Mouse (Mus musculus): ENCODE results near the gene Grik3. TPM values are rescaled to one million over a fixed set of nuclear protein-coding genes. Genes with fewer than 3 reads are reported as not detected.

Gene Grik3
- polyA plus RNA-seq, 1 experiment: 0.09 TPM

GRCm38 (mm10) chr4:125543171-125543570 lies 52.7 kb downstream of the Grik3 start:
- no peak overlapping the region for H3K4me3 ChIP-seq (ENCODE audit: insufficient read depth, low read depth, low read length)
- no peaks in the 10 kb centered on the region for H3K27me3 ChIP-seq (replicated peaks; ENCODE audit: control insufficient read depth, insufficient read depth, low read length)
- H3K27ac ChIP-seq (ENCODE audit: insufficient read depth, low read depth, low read length): no peak overlapping the region
- no peaks in the 10 kb centered on the region for H3K4me1 ChIP-seq (ENCODE audit: control insufficient read depth, insufficient read depth, low read length)
- no peak for TF ChIP-seq CTCF (conservative IDR thresholded peaks at IDR 0.05; ENCODE audit: insufficient read depth, insufficient read length, low read depth, low read length)
- TF ChIP-seq POLR2A (IDR thresholded peaks at IDR 0.05; ENCODE audit: low read depth, low read length): no peak
- 77% methylated on average over 5 of the region's 5 CpGs for WGBS
- H3K36me3 ChIP-seq (ENCODE audit: control insufficient read depth, insufficient read depth, low read length): no peaks in the 10 kb centered on the region
- no peak for DNase-seq

- no peak overlapping the region for H3K4me3 ChIP-seq (ENCODE audit: insufficient read depth, low read depth, low read length)
- H3K4me1 ChIP-seq (ENCODE audit: control insufficient read depth, insufficient read depth, low read length): no peaks in the 10 kb centered on the region
- no peaks in the 10 kb centered on the region for H3K36me3 ChIP-seq (ENCODE audit: control insufficient read depth, insufficient read depth, low read length)
- no peak for DNase-seq
- no peaks in the 10 kb centered on the region for H3K27me3 ChIP-seq (replicated peaks; ENCODE audit: control insufficient read depth, insufficient read depth, low read length)
- 27% methylated on average over 18 of the region's 18 CpGs for WGBS
- TF ChIP-seq POLR2A (IDR thresholded peaks at IDR 0.05; ENCODE audit: low read depth, low read length): no peak
- no peak for TF ChIP-seq CTCF (conservative IDR thresholded peaks at IDR 0.05; ENCODE audit: insufficient read depth, insufficient read length, low read depth, low read length)
- H3K27ac ChIP-seq (ENCODE audit: insufficient read depth, low read depth, low read length): no peak overlapping the region
These were observed 54.7 kb downstream of the Grik3 start for GRCm38 (mm10) chr4:125544947-125545767.

GRCm38 (mm10) chr4:125545768-125546220 lies 55.3 kb downstream of the Grik3 start:
- peak; percentile 1 for DNase-seq
- Histone ChIP-seq H3K4me1 (ENCODE audit: control insufficient read depth, insufficient read depth, low read length) (no peaks in the 10 kb centered on the region), H3K36me3 (ENCODE audit: control insufficient read depth, insufficient read depth, low read length) (no peaks in the 10 kb centered on the region), H3K27me3 (replicated peaks; ENCODE audit: control insufficient read depth, insufficient read depth, low read length) (no peaks in the 10 kb centered on the region), H3K4me3 (ENCODE audit: insufficient read depth, low read depth, low read length) (no peak overlapping the region), H3K27ac (ENCODE audit: insufficient read depth, low read depth, low read length) (no peak overlapping the region)
- TF ChIP-seq POLR2A (IDR thresholded peaks at IDR 0.05; ENCODE audit: low read depth, low read length): no peak
- no peak for TF ChIP-seq CTCF (conservative IDR thresholded peaks at IDR 0.05; ENCODE audit: insufficient read depth, insufficient read length, low read depth, low read length)
- 39% methylated on average over 7 of the region's 7 CpGs for WGBS

DNA sequence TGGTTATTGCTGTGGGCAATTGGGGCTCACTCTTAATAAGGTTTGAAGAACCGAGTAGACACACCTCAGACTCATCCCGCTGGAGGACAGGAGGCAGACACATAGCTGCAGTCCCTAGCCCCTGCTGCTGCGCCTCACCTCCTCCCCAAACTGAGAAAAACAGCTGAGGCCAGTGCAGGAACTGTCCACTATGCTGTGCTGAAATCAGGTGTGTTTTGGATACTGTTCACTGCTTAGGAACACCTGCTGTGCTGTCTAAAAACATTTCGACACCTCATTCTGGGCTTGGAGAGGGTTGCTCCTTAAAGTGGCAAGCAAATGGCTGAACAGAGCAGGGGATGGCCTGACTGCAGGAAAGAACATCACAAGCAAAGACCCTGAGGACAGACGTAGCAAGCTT lies 57.7 kb downstream of the Grik3 start:
- Histone ChIP-seq H3K36me3 (ENCODE audit: control insufficient read depth, insufficient read depth, low read length) (no peaks in the 10 kb centered on the region), H3K4me1 (ENCODE audit: control insufficient read depth, insufficient read depth, low read length) (no peaks in the 10 kb centered on the region), H3K4me3 (ENCODE audit: insufficient read depth, low read depth, low read length) (no peak overlapping the region), H3K27me3 (replicated peaks; ENCODE audit: control insufficient read depth, insufficient read depth, low read length) (no peaks in the 10 kb centered on the region), H3K27ac (ENCODE audit: insufficient read depth, low read depth, low read length) (no peak overlapping the region)
- DNase-seq: no peak
- WGBS: 37% methylated on average over 5 of the region's 5 CpGs
- TF ChIP-seq POLR2A (IDR thresholded peaks at IDR 0.05; ENCODE audit: low read depth, low read length) (no peak), CTCF (conservative IDR thresholded peaks at IDR 0.05; ENCODE audit: insufficient read depth, insufficient read length, low read depth, low read length) (no peak)

DNA sequence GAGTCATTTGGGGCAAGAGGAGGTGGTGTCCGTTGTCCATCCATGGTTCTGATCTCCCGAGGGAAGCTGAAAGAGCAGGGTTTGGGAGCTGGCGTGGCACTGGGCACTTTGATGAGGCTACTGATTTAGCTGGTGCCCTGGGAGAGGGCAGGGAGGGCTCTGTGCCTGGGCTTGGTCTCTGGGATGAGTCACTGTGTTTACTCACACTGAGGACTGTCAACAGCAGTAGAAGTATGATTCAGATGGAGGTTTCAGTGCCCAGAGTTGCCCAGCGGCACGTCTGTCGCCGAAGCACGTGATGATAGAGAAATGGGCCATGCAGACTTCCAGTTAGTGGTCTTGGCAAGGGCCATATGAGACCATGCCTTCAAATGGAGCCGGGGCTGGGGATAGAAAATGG lies 63.3 kb downstream of the Grik3 start:
- Histone ChIP-seq H3K27ac (ENCODE audit: insufficient read depth, low read depth, low read length) (no peak overlapping the region), H3K4me3 (ENCODE audit: insufficient read depth, low read depth, low read length) (no peak overlapping the region), H3K4me1 (ENCODE audit: control insufficient read depth, insufficient read depth, low read length) (no peaks in the 10 kb centered on the region), H3K36me3 (ENCODE audit: control insufficient read depth, insufficient read depth, low read length) (no peaks in the 10 kb centered on the region), H3K27me3 (replicated peaks; ENCODE audit: control insufficient read depth, insufficient read depth, low read length) (no peaks in the 10 kb centered on the region)
- DNase-seq: no peak
- WGBS: 88% methylated on average over 9 of the region's 9 CpGs
- no peak for TF ChIP-seq POLR2A (IDR thresholded peaks at IDR 0.05; ENCODE audit: low read depth, low read length)
- no peak for TF ChIP-seq CTCF (conservative IDR thresholded peaks at IDR 0.05; ENCODE audit: insufficient read depth, insufficient read length, low read depth, low read length)

DNA sequence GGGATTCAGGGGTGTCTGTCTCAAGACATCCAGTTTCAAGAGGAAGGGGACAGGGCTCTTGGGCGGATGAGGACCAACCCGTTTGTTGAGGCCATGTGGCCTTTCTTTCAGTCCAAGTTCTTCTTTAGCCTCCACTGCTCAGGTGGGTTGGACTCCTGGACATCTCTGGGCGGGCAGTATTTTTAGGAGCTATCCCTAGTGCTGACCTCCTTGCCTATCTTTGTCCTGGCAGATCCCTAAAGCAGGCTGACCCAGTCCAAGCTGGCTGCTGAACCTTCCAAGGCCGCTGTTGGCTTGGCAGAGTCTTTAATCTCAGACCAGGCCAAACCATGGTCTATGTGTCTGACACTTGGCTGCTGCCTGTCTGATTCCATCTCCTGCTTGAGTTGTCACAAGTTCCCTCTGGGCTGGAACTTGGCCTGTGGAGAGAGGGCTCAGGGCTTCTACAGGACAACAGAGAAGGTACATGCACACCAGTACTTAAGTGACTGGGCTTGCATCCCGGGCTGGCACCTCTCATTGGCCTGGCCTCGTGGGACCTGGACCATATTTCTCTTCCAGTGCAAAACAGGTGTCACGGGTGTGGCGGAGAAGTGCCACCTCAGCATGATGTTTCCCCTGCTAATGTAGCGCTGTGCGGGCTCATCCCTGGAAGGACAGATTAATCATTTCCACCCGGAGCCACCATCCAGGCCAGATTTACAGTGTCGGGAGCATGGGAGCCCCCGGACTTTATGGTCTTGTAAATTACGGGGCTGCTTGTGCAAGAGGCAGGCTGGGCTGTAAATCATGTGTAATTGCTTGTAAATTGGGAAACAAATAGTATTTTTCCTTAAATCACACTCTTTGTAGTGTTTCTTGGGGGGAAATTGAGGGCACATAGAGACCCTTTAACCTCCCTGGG lies 66.2 kb downstream of the Grik3 start:
- peak; percentile 3 for DNase-seq

GRCm38 (mm10) chr4:125559564-125559963 lies 69.1 kb downstream of the Grik3 start:
- TF ChIP-seq CTCF (conservative IDR thresholded peaks at IDR 0.05; ENCODE audit: insufficient read depth, insufficient read length, low read depth, low read length) (no peak), POLR2A (IDR thresholded peaks at IDR 0.05; ENCODE audit: low read depth, low read length) (no peak)
- Histone ChIP-seq H3K36me3 (ENCODE audit: control insufficient read depth, insufficient read depth, low read length) (no peaks in the 10 kb centered on the region), H3K4me1 (ENCODE audit: control insufficient read depth, insufficient read depth, low read length) (no peaks in the 10 kb centered on the region), H3K4me3 (ENCODE audit: insufficient read depth, low read depth, low read length) (no peak overlapping the region), H3K27ac (ENCODE audit: insufficient read depth, low read depth, low read length) (no peak overlapping the region), H3K27me3 (replicated peaks; ENCODE audit: control insufficient read depth, insufficient read depth, low read length) (no peaks in the 10 kb centered on the region)
- no peak for DNase-seq
- 19% methylated on average over 5 of the region's 5 CpGs for WGBS

More for the DNA sequence above, 66.2 kb downstream of the Grik3 start:
- H3K27ac ChIP-seq (ENCODE audit: insufficient read depth, low read depth, low read length): no peak overlapping the region
- no peaks in the 10 kb centered on the region for H3K27me3 ChIP-seq (replicated peaks; ENCODE audit: control insufficient read depth, insufficient read depth, low read length)
- H3K4me3 ChIP-seq (ENCODE audit: insufficient read depth, low read depth, low read length): no peak overlapping the region
- no peak for TF ChIP-seq CTCF (conservative IDR thresholded peaks at IDR 0.05; ENCODE audit: insufficient read depth, insufficient read length, low read depth, low read length)
- WGBS: 20% methylated on average over 14 of the region's 14 CpGs
- H3K36me3 ChIP-seq (ENCODE audit: control insufficient read depth, insufficient read depth, low read length): no peaks in the 10 kb centered on the region
- H3K4me1 ChIP-seq (ENCODE audit: control insufficient read depth, insufficient read depth, low read length): no peaks in the 10 kb centered on the region
